Mouse (Mus musculus): Measurements from ENCODE around the gene Cdc123. TPM values are rescaled to one million over a fixed set of nuclear protein-coding genes. Genes with fewer than 3 reads are reported as not detected.

Cdc123 gene
- total RNA-seq (2021) = 119 and 124 TPM in 2 replicates
- long read RNA-seq, experiment 1, transcript Cdc123-201 (13 exons, 1,827 nt) = major isoform, 53 of 65 reads
- long read RNA-seq, experiment 1, partial matches to known transcripts = 1 of 65 reads
- long read RNA-seq, experiment 1, other reads (novel, unspliced or antisense) = 6 of 65 reads
- long read RNA-seq, experiment 2, transcript Cdc123-201 (13 exons, 1,827 nt) = major isoform, 37 of 59 reads
- long read RNA-seq, experiment 2, transcript Cdc123-207 (5 exons, 562 nt) = minor isoform, 7 of 59 reads
- long read RNA-seq, experiment 2, partial matches to known transcripts = 6 of 59 reads
- long read RNA-seq, experiment 2, other reads (novel, unspliced or antisense) = 6 of 59 reads

DNA sequence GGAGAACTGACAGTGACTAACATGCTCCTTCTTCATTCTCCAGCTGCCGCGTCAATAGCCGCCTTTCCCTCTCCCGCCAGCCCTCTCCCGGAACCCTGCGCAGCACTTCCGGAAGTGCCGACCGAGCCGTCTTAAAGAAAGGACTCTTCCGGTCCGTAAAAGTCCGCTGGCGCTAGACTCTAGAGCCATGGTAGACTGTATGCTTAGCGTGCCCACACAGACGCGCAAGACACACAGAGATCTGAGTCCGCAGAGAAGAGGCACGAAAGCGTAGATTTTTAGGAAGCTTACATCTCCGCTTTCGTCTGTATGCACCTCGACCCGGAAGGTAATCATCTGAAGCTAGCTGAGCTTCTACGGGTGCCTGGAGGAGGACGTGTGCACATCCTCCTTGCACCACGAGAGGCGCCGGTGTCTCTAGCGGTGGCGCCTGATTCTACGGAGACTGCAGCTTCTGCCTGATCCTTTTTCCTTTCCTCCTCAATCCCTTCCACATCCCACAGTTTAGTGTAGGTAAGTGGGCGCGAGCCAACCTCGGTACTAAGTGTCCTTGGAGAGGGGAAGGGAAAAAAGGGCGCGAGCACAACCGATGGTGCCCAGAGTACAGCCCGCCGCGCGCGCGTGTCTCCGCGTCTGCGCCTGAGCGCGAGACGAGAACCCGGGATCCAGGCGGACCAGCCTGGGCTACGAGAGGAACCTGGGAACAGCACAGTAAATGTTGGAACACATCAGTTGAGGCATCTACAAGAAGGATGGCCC is at the start of gene Cdc123, which contains the start of gene Nudt5:
Cdc123 (minus strand) TSS at position 292 of the 759 bp plus-strand sequence.
Nudt5 (plus strand) TSS at position 147 of the 759 bp plus-strand sequence.
- peak; percentile 92 for DNase-seq

DNA sequence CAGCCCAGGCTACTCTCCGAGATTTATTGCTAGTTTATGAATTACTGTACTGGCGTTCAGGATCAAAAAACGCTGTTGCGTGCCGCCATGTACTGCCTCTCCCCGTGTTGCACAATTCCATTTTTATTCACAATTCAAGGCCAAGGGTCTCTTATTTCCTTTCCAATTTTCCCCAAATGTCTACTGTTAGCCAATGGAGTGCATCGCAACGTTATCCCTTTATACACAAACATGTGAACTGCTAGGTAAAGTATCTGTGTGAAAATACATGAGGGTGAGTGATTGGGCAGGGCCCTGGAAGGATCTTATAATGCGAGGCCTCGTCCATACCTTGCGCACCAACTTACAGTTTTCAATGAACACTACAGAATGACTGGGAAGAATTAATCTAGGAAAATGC is 49.3 kb upstream of the Cdc123 start:
- DNase-seq = peak; percentile 33

- DNase-seq = no peak
Measured at GRCm38 (mm10) chr2:5889412-5889811, 44.4 kb upstream of the Cdc123 start.

- DNase-seq = no peak
Measured at GRCm38 (mm10) chr2:5888865-5889264, 43.9 kb upstream of the Cdc123 start.

GRCm38 (mm10) chr2:5877446-5877845 is 32.5 kb upstream of the Cdc123 start:
- DNase-seq = no peak

DNA sequence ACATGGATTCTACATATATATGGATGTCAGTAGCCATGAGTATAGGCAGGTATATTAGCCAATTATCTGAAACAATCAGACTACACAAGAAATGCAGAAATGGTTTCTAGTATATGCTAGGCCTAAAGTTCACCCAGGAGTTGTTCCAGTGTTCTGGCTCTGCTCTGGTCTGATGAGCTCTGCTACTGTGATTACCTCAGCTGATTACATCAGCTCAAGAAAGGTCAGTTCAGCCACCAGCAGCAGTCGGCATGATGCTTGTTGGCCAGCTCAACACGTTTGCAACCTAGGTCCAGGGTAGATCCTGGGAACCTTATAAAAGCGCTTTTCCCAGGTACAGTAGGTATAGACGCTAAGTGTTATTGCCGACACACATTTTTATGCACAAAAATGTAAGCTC is 24.8 kb upstream of the Cdc123 start:
- DNase-seq = no peak

- DNase-seq = no peak
Measured at GRCm38 (mm10) chr2:5867681-5868080, 22.7 kb upstream of the Cdc123 start.

DNA sequence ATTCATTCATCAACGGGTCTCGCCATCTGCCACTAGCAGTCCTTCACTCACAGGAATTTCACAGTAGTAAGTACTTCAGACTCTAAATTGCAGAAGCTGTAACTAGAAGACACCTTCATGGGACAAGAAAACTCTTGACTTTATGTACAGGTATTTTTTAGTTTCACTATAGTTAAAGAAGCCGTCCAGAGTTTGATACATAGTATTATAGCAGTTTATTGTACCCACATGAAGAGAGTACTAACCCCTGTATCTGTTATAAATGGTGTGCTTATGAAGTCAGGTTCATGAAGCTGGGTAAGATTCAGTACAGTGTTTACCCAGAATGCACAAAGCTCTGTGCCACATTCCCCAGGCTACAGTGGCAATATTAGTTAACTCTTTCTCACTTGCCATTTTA is 17.9 kb upstream of the Cdc123 start, which contains the start of gene Gm13199:
Gm13199 (minus strand) TSS at position 101 of the 400 bp plus-strand sequence.
- DNase-seq = no peak

- no peak for DNase-seq
Measured at GRCm38 (mm10) chr2:5851866-5852265, 6.9 kb upstream of the Cdc123 start.

DNA sequence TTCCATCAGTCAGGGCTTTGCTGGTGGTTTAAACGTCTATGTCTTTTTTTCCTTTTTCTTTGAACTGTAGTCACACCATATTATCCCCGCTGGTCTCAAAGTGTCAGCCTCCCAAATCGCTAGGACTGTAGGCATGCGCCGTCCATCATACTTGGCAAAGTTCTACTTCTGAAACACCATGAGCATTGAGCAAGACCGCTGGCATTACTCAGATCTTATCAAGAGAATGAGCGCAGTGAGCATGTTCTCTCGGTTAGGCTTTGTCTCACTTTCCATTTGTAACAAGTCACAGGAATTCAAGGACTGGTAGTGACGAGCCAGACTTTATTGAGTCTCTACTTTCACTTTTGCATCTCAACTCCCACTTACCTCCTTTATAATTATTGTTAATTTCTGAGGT is 6.2 kb upstream of the Cdc123 start:
- DNase-seq = peak; percentile 77

DNA sequence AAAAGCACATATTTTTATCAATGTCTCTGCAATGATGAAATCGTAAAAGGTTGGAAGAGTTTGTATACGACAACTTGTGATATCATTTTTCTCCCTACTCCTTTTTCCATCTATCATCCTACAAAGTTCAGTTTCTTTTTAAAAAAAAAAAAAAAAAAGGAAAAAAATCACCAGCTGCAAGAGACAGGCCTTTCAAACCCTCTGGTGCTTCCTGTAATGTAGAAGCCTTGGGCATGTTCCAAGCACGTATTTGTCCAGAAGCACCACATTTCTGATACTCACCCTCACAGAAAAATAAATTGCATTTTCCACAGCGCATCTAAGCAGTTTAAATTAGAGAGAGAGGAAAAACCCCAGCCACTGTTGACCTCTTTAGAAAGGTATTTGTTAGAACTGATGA is 862 bp upstream of the Cdc123 start:
- no peak for DNase-seq

- DNase-seq = no peak
Measured at GRCm38 (mm10) chr2:5844181-5844872, 637 bp downstream of the Cdc123 start.

DNA sequence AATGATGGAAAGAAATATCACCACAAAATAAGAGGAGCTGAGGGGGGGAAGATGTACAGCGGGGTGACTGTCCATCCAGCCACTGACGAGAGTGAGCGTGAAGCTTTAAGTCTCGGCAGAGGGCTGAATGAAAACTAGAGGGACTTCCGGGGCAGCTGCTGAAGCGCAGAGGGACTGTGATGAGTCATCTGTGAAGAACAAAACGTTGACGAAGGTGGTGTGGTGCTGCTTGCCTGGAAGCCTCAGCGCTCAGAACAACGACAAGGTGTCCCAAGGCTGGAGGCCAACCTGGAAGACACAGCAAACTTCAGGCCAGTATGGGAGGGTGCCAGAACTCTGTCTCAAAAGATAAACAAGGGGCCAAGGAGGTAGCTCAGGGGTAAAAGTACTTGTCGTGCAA is 4.1 kb downstream of the Cdc123 start:
- DNase-seq = no peak

DNA sequence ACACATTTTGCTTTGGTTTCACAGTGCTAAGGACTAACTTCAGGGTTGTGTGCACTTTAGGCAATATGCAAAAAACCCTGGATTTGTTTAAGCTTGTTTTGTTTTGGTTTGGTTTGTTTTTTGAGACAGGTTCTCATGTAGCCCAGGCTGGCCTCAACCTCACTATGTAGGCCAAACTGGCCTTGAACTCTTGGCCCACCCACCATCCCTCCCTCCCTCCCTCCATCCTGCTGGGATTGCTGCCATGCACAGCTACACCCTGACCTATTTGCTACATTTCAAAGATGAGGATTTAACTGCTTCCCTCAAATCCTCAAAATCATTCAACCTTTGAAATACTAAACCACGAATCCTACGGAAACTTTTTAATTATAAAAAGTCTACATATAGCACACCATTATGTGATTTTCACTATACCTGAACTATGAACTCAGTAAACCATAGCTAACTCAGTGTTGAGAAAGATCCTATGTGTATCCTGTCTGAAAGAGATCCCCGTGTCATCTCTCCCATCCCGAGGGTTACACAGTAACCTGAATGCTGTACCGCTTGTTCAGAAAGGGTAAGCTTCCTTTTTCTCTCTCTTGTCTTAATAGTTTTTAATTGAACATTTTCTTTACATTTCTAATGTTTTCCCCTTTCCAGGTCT is 19.6 kb downstream of the Cdc123 start:
- DNase-seq = no peak

GRCm38 (mm10) chr2:5824685-5825084 is 20.3 kb downstream of the Cdc123 start:
- DNase-seq = no peak

- no peak for DNase-seq
Measured at GRCm38 (mm10) chr2:5824213-5824612, 20.8 kb downstream of the Cdc123 start.

DNA sequence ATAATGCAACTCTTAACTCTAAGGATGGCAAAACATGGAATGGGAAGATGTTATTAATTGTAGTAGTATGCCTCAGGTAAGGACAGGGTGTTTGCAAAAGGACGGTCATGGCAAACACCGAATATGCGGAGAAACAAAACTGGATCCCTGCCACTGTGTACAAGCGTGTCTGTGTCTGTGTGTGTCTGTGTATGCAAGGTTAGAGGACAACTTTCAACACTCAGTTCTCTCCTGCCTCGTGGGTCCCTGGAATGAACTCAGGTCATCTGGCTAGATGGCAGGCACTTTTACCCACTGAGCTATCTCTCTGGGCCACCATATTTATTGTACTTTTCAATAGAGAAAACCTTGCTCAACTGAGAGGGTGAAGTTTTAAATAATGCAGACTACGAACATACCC is 22.5 kb downstream of the Cdc123 start:
- DNase-seq = no peak

GRCm38 (mm10) chr2:5821264-5821663 is 23.7 kb downstream of the Cdc123 start:
- DNase-seq = no peak

GRCm38 (mm10) chr2:5811235-5811782 is 33.7 kb downstream of the Cdc123 start:
- no peak for DNase-seq

- no peak for DNase-seq
Measured at GRCm38 (mm10) chr2:5810036-5810718, 34.8 kb downstream of the Cdc123 start.

- peak; percentile 22 for DNase-seq
Measured at GRCm38 (mm10) chr2:5806201-5806600, 38.8 kb downstream of the Cdc123 start.

All from adrenal gland, postnatal 14 days (tissue).